Mouse (Mus musculus) ovary, postnatal 10 days (tissue): ENCODE data around the gene Zbtb34.

ENCODE experiments used
- DNase-seq: peaks from one replicate; pipeline ENCODE4 v3.0.0; 2022; ENCODE audit warnings: low spot score

Zbtb34 gene

DNA sequence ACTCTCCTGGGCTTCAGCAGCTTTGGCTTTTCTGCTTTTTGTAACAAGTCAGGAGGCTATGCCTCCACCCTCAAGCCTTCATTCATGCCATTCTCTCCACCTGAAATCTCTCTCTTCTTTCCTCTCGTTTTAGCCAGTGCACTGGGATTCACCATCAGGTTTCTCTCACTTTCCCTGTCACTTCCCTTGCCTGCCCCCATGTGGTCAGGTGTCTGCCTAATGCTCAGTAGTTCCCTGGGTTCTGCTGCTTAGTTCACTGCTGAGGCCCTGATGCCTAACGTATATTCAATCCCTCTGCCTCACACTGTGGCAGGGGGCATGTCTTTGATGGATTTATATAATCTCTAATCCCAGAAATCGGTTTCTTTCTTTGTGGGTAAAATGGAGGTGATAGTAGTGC lies 29.9 kb downstream of the Zbtb34 start:
- no peak for DNase-seq

DNA sequence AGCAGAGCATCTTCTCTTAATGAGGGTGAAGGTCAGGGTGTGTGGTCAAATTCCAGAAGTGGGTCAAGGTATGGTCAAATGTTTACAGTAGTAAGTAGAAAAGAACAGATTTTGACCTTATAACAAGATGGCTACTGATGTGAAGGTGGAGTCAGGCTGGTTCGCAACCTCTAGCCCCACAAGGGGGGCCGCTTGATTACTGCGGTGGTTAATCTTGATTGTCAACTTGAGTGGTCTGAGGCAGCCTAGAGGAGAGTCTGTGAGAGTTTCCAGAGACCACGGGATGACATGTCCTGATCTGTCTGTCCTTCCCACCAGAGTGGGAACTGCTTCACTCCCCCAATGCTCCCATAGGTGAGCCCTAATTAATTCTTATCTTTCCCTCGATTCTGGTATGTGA lies 30.6 kb downstream of the Zbtb34 start:
- no peak for DNase-seq

DNA sequence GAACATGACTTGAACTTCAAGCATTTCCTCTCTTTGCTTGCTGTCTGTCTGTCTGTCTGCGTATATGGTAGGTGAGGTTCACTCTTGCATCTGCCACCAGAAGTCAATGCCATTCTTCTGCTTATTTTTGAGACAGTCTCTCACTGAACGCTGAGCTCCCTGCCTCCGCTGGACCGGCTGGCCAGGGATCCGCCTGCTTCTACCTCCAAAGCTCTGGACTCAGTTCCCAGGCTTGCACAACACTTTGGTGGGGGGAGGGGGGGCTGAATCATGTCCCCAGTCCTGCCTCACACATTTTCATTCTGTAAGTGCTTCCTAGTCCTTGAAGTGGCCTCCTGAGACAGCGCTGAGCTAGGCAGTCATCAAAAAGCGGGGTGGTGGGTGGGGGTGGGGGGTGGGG lies 32.0 kb downstream of the Zbtb34 start:
- no peak for DNase-seq

DNA sequence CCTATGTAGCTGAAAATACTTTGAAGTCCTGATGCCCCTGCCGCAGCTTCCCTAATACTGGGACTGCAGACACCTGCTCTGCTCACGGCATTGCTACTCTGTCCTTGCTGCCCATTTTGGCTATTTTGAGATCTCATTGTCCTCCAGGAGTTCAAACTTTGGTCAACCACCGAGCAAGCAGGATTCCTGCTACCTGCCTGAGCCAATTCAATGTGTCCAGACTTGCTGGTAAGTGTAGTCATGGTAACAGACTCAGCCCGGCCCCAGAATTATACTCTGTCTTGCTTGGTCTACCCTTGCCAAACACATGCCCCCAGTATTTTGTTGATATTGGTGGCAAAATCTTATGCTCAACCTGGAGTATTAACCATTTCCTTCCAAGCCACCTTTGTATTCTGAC lies 34.1 kb downstream of the Zbtb34 start:
- DNase-seq: no peak

DNA sequence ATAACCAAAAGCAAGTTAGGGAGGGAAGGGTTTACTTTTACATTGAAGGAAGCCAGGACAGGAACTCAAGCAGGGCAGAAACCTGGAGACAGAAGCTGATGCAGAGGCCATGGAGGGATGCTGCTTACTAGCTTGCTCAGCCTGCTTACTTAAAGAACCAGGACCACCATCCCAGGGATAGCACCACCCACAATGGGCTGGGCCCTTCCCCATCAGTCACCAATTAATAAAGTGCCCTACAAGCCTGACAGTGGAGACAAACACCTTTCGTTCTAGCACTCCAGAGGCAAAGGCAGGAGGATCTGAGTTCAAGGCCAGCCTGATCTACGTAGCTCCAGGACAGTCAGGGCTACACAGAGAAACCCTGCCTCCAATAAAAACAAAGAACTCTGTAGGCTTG lies 36.1 kb downstream of the Zbtb34 start:
- DNase-seq: no peak

DNA sequence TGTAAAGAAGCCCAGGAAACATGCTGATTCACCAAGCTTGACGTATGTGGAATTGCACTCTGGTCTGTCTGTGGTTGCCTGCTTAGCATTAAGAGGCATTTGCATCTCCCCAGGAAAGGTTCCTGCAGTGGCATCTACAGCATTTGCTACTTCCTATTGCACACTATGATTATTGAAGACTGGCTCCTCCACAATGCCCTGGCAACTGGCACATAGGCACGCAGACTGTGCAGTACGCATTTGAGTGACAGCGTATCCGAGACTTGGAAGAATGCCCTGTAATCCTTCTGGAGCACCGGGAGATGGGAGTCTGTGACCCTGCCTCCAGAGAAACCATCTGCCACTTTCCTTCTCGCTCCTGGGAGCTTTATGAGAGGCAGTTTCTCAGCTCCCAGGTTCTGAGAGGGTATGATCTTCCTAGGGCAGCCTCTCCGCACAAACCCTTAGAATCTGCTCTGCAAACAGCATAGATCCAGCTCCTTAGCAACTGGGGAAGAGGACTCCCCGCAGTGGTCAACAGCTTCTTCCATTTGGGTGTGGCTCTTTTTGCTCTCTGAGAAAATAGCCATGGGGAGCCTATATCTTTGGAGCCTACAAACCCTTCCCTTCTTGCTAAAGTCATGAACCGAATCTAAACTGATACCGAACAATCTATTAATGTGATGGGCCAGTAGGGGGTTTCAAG lies 37.0 kb downstream of the Zbtb34 start:
- no peak for DNase-seq

DNA sequence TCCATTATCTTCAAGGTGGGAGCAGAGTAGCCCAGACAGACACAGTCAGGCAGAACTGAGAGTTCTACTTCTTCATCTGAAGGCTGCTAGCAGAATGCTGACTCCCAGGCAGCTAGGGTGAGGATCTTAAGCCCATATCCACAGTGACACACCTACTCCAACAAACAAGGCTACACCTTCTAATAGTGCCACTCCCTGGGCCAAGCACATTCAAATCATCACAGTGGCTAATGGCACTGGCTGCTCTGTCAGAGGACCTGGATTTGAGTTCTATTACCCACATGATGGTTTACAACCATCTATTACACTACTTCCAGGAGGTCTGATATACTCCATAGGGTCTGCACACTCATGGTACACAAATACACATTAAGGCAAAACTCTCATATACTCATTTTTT lies 38.1 kb downstream of the Zbtb34 start:
- DNase-seq: no peak

DNA sequence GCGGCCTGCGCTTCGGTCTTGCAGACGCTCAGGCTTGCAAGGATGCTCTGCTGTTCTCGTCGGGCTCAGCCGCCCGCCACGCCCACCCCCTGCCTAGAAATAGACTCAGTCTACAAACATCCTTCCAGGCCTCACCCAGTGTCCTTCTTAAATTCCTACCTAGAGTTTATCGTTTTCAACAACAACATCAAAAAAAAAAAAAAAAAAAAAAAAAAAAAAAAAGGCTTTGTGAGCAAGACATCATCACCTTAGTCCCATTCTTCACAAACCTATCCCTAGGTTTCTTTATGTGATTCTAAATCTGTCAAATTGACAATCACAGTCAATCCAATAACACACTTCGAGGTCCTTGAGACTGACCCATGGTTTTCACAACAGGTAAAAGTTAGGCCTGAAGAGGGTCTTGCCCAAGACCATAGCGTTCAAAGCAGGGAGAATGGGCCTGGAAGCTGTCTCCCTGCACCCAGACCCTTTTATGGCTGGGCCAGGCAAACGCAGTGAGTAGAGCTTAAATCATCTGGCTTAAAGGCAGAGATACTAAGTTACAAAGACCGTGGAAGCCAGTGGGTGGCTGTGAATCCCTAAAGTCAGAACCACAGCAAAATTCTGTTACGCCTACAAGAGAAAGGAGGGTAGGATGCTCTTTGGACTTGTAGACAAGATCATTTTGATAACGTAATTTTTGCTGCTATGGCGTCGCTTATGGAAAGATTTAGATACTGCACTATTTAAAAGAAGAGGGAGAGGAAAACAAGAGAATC lies 59.3 kb downstream of the Zbtb34 start:
- DNase-seq: no peak

DNA sequence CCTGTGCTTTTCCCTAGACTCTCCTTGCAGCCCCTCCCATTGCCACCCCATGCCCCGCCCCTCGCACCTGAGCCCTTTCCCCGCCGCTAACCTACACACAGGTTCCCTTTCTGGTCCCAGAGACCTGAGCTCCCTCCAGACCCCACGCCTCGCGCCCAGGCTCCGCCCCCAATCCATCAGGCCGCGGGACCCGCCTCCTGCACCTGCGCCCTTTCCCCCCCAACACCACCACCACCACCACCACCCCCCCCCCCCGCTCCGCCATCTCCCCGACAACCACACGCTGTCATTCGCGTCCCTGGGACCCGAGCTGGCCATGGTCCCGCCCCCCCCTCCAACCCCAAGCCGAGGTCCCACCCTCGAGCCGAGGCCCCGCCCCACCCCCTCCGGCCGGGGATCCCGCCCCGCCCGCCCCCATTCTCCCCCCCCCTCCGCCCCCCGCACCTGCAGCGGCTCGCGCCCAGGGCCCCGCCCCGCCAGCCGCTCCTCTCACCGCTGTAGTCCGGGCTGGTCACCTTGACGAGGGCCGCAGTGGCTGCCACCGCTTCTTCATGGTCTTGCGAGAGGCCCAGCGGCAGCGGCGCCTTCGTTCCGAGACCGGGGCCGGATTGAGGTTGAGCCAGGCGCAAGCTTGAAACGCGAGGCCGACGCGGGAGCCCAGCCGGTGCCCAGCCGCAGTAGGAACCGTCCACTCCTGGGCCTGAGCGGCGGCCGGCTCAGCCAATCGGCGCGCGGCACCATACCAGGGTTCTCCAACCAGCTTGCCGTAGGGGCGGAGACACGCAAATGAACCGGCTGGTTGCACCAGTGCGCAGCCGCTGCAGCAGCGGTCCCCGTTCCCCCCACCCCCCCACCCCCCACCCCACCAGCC lies 60.1 kb downstream of the Zbtb34 start, which contains the start of gene Ralgps1:
Gene Ralgps1 (minus strand): TSS at position 710 of the 871 bp plus-strand sequence.
- DNase-seq: peak; percentile 84

DNA sequence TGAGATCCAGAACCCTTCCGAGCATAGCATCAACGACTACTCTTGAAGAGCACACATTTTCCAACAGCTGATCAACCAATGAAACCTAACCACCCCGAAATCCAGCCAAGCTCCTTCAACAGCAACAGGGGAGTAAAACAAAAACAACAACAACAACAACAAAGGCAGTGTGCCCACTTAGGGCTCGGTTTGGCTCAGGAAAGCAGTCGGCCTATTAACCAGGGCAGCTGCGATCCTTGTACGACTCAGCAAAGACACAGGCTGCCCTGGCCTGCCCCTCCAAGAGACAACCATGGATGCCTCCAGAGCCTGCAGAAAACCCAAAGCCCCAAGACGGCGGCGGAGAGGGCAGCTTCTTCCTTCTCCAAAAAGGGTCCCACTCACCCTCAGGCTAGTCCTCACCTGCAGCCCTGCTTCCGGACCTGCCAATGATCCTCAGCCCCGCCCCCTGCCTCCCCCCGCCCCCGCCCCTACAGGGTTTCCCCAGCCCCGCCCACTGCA lies 60.8 kb downstream of the Zbtb34 start:
- DNase-seq: no peak

DNA sequence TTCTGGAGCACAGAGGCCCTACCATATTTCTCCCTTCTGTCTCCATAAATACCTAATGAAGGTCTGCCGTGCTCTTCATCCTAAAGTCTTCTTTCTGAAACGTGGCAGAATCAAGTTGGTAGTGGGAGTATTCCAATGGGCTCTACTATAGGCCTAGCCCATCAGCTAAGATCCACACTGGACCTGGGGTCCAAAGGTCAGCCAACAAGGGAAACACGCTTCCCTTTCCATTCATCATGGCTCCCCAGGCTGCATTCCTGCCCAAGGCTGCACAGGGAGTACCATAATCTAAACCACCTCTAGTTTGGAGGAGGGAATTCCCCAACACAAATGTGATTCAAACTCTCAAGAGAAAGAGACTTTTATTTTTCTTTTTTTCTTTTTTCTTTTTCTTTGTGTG lies 61.7 kb downstream of the Zbtb34 start:
- DNase-seq: no peak

DNA sequence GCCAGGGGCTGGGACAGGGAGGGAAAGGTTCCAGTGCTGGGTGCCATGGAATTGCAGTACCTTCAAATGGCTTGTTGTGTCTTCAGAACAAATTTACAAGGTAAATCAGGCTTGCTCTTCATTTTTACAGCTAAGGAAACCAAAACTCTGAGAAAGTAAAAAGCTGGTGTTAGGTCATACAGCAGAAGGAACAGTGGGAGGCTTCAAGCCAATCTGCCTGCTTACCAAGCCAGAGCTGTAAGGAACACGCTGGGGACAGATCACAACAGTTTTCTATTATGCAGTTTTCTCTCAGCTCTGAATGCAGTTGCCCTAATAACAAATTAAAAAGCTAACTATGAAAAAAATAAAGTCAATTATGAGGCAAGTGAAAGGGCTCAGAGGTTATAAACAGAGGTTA lies 62.6 kb downstream of the Zbtb34 start:
- no peak for DNase-seq

DNA sequence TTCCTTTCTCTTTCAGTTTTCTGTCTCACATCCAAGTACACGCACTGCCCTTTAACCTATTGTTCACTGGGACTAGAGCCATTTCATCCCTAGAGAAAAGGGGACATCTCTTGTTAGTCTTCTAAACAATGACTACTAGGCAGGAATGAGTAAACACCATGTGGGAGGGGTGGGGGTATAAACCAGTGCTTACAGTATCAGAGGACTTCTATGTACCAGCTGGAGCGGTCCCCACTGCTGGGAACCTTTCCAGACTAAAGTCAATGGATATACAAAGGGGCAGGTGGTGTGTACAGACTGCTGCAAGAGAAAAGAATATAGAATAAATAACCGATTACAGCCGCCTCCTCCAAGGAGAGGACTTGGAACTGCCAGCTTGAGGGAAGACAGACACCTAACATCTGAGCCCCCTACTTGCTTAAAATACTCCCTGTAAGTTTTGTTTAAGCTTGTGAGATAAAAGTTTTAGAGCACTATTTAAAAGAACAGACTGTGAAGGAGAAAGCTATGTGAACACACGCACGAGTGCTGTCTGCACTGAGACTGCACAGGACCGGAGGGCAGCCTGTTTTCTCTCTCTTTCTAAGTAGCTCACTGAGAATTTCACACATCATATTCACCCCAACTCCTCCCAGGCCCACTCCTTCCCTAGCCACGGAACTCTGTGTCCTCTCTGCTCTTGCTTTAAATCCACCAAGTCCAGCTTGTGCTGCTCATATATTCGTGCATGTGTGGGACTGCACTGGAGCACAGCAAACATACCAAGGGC lies 65.2 kb downstream of the Zbtb34 start:
- no peak for DNase-seq

DNA sequence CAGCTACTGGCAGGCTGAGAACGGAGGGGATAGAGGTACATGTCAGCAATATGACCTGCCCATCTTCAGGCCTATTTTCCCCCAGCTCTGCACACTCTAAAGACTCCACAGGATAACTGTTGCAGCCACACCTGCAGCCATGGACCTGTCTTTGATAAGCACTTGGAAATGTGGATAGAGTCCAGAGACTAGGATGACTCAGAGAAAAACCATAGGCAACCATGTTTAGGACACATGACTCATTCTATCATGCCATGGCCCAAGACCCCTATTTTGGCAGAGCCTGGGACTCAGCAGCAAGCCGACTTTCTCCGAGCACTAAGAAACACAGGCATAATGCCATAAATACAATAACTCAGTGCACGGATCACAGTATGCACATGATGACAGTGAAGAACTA lies 66.5 kb downstream of the Zbtb34 start:
- no peak for DNase-seq

DNA sequence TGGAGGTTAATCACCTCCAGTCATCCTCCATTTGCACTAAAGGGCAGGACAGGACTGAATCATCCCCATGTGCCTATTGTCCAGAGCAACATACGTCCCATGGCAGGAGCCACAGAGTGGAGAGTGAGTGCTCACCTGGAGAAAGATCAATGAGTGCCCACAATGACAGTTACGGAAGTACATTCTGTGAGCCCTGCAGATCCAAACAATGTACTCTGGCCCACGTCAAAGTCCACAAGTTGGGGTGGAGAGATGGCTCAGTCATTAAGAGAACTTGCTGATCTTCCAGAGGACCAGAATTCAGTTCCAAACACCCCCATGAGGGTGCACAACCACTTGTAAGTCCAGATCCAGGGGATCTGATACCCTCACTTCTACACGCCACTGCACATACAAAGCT lies 67.2 kb downstream of the Zbtb34 start:
- DNase-seq: no peak

DNA sequence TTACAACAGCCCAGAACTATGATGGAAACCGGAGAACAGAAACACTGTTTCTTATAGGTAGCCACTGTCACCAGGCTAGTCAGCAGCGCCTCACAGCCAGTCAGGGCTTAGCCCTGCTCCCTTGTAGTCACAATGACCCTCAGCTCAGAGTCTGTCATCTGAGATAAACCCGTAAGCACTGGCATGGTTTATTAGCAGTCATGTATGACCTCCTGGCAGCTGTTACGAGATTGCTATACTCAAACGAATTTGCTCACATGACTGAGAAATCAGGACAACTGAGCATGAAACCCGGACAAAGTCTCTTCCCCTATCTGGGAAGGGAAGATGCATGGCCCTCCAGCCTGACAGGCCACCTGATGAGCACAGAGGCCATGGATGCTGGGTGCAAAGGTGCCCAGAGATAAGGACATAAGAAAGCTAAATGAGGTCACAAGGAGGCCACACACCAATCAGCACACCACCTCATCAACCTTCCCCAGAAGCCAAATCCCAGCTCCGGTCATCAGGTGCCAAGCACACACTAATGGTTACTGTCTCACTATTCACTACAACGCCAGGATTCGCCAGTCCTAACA lies 69.9 kb downstream of the Zbtb34 start:
- DNase-seq: no peak

DNA sequence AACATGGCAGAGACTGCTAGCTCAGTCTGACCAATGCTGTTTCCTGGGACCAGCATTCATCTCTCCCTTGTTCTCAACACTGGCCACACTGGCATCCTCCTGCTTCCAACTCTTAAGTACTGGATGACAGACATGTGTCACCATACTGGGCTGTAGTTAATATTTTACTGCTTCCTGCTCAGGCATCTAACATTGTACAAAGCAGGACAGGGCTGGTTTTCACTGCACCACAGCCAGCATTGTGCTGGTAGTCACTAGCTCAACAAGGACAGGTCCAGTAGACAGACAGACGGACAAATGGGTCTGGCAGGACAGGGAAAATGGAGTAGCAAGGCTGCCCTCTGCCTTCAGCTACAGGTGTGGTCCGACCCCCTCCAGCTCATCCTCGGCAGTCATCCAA lies 70.6 kb downstream of the Zbtb34 start:
- no peak for DNase-seq

DNA sequence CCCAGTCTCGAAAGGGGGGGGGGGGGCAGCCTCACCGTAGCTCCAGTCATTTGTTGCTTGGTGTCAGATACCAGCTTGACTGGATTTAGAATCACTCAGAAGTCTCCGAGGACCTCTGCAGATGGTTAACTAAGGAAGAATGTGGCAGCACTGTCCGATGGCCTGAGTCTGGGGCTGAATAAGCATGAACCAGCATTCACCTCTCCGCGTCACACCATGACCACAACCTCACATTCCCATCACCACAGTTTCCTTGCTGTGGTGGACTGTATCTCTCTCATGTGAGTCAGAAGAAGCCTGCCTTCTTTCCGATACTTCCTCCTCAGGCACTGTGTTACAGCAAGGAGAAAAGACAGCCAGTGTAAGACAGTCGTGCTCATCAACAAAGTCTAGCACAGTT lies 71.9 kb downstream of the Zbtb34 start:
- DNase-seq: no peak

DNA sequence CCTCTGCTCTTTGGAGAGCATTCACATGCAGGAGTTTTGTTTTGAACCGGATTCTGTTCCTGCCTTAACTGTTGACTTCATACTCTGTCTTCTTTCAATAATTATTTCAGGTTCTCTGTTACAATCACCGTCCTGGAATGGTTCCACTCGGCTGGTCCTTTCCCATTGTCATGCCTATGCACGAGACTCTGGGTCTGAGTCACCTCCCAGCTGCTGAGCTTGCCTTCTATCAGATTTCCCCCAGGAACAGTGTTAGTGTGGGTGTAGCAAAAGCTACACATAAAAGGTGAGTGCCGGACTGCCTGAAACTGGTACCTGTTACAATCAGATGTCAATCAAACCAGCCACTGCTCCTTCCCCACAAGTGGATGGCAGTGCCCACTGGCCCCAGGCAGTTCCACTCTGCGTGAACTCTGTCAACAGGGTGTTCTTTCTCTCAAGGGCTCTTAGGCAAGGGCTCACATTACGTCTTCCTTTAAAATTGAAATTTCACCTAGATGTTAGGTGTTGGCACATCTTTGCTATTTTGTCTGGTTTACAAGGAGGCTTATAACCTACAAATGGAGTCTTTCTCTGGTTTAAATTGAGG lies 73.8 kb downstream of the Zbtb34 start:
- DNase-seq: no peak
